Mouse (Mus musculus) retina, postnatal 7 days (tissue): Measurements from ENCODE around the gene Pacs2.

ENCODE experiments used
- DNase-seq: peaks from one replicate; pipeline ENCODE4 v3.0.0-alpha.2; 2012; ENCODE audit warnings: low read depth, low spot score

Pacs2 gene

DNA sequence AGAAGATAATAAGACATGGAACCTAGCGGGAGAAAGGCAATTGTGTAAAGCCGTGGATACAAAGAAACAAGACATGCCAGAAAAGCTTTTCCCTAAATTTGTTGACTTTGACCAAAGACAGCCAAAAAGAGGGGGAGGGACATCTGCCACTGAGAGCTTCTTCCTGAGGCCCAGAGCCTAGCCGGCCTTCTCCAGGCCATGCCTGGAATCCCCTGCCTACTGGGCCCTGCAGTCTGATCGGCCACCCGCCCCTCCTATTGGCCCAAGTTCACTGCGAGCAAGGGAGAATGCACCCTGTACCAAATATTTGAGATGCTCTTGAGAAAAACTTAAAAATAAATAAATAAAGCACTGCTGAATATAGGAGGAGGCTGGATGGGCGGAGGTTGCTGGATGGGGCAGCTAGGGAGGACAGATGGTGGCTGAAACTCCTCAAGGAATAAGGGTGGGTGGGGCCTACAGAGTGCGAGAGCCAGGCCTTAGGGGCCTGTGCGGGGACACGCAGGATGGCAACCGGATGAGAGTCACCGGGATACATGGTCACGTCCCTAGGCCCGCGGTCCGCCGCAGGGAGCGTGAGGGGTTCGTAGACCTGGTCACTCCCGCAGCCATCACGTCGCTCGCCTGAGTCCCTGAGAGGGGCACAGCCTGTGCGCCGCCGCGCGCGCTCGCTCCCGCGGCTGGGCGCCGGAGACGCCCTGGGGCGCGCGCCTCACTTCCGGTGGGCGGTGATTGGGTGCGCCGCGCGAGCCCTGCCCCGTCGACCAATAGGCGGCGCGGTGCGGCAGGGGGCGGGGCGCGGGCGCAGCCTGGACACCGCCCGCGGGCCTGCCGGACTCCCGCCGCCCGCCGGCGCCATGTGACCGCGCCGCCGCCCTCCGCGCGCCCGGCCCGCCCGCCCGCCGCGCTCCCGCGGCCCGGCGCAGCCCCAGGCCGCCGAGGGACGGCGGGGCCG, at the start of gene Pacs2:
Gene Pacs2, plus strand, starts transcription at position 905 of the 955 bp plus-strand sequence.
- DNase-seq: peak; percentile 92

DNA sequence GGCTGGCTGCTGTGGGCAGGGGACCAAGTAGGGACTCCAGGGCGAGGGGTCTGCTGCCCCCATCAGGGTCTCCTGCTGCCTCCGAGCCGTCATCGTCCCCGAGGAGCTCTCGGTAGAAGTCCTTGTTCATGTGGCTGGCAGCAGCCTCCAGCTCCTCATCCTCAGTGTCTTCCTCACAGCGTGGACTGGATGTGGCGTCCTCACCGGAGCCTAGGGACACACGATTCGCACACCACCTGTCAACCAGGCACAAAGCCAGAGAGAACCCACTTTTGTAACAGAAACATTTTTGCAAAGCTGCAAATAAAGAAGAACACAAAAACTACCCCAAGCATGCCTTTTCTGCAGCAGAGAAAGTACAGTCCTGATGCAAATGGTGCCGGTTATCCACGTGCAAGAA, 48.5 kb upstream of the Pacs2 start:
- no peak for DNase-seq

DNA sequence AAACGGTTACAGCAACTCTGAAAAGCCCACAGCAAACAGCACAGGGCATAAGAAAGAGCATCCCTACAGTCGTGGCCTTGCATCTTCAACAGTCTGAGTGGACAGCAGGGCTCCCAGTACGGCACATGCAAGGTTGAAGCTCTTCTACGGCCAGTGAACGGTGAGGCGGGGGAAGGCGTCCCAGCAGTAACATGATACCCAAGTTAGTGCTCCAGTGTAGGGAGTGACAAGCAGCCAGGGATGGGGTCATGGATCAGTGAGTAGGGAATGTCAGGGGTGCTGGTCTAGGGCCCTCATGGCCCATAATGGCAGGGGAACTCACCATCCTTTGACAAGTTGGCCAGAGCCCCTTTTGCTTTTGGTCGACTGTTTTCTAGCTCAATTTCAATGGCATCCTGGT, 45.4 kb upstream of the Pacs2 start:
- no peak for DNase-seq

DNA sequence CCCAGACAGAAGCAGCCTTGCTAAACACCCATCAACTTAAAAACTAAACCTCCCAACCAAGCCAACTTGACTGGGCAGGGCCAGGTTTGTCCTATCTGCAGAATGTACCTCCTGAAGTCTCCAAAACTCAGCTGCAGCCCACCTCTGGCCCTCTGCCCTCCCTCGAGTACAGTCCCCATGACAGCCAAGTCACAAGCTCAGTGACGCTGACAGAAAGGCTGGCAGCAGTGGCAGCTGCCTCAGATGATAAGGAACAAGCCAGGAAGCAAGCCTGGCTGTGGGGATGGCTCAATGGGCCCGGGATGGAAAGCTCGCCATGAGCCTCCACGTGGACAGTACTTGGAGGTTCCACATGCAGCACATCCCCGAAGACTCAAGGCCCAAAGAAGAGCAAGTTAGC, 44.7 kb upstream of the Pacs2 start:
- no peak for DNase-seq

DNA sequence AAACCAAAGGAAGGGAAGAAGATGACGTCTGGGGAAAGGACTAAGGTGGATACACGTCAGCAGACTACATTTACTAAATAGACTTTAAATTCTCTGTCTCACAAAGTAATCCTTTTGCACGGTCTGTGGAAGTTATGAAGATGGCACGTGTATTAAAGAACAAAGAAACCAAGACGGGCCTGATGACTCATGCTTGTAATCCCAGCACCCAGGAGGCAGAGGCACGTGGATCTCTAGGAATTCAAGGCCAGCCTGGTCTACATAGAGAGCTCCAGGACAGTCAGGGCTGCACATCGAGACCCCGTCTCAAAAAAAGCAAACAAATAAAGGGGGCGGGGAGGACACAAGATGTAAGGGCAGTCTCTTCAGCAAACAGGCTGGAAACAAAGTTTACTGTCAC, 39.6 kb upstream of the Pacs2 start:
- no peak for DNase-seq

DNA sequence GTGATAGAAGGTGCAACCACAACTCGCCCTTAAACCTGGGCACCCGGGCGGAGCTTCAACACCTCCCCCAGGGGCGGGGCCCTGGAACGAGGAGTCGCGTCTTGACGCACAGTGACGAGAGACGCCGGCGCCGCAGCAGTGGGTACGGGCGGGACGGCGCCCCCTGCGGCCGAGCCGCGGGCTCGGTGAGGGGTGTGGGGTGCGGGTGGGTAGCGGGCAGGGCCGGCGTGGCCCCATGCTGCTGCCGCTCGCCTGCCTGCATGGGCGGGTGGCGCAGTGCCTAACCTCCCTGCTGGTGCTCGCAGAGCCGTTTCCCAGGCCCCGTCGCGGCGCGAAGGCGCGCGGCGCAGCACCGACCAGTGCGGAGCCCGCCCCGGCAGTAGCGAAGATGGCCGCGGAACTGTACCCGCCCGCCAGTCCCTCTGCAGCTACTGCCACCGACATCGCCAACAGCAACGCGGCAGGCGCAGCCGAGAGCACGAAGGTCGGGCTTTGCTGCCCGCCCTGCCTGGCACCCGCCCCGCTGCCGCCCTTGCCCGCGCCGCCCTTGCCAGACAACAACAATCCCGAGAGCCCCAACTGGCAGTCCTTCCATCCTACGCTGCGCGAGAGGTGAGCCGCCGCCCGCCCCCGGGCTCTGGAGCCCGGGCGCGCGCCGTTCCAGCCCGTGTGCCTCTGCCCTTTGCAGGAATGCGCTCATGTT, 37.8 kb upstream of the Pacs2 start, which contains the start of gene Btbd6:
Gene Btbd6, plus strand, starts transcription at position 112 of the 703 bp plus-strand sequence.
- peak; percentile 63 for DNase-seq

DNA sequence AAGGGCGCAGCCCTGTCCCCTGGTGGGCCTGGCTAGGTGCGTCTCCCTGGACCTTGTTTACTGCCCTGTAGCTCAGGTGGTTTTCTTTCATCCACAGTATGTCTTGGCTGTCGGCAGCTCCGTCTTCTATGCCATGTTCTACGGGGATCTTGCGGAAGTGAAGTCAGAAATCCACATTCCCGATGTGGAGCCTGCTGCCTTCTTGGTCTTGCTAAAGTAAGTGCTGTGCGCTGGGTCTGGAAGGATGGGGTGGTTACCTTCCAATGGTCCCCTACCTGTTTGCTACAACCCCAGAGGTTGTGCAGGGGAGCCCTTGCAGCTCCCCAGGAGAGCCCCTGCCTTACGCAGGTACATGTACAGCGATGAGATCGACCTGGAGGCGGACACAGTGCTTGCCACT, 37.2 kb upstream of the Pacs2 start:
- no peak for DNase-seq

DNA sequence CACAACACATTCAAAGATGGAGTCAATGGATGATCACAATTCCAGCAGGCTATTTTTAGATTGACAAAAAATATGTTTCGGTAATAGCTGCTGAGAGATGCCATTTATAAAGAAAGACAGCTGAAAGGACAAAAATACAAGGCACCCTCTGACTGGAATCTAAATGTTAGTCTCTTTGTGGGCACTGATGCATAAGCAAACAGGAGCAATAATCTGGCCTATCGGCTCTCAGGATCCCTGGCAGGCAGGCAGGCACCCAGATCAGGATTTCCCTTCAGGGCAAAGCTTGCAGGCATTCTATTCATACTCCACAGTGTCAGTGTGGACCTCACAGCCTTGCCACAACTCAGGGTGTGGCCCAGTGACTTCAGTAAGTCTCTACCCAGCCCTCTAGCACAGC, 32.3 kb upstream of the Pacs2 start:
- DNase-seq: no peak

DNA sequence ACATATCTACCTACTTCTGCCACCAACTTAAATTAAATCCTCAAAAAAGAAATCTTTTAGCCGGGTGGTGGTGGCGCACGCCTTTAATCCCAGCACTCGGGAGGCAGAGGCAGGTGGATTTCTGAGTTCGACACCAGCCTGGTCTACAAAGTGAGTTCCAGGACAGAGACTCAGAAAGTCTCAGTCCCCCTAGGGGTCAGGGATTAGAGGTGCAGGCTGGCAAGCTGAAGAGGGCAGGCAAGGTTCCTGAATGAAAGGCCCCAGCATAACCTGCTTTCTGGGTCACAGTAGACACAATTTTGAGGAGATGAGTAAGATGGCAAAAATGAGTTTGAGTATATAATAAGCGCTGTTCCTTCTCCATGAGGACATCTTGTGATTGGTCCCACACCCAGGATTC, 29.0 kb upstream of the Pacs2 start:
- DNase-seq: no peak

DNA sequence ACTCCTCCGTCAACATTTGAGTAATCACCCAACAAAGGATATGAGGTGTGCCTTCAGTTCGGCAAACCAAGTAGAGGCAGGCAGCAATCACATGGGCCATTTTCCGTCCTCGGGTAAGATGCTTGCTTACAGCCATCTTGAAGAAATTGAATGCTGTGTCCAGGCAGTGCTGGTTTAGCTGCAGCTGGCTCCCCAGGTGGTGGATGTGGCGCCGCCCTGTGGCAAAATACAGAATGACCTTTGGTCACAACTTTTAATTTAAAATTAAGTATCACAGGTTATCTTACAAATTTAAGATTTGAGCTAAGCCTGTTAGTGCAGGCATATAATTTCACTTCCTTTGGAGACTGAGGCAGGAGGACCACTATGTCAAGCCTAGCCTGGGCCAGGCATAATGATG, 26.4 kb upstream of the Pacs2 start:
- DNase-seq: no peak

DNA sequence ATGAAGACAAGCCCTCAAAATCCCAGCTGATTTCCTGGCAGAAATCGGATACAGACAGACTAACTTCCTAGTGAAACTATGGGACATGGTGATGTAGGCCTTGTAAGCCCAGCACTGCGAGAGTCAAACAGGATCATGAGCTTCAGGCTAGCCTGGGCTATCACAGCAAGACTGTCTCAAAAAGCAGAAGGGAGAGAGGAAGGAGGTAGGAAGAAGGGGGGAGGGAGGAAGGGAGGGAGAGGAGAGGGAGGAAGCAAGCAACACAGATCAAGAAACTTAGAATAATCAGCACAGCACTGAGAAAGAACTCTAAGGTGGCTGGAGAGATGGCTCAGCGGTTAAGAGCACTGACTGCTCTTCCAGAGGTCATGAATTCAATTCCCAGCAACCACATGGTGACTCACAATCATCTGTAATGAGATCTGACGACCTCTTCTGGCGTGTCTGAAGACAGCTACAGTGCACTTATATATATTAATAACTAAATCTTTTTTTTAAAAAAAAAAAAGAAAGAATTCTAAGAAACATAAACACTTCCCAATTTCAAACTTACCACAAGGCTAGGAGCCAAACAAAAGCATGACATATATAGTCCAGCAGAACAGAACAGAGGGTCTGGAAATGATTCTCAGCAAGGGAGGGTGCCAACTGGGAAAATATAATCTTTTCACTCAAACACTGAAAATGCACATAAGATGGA, 23.5 kb upstream of the Pacs2 start:
- DNase-seq: no peak

DNA sequence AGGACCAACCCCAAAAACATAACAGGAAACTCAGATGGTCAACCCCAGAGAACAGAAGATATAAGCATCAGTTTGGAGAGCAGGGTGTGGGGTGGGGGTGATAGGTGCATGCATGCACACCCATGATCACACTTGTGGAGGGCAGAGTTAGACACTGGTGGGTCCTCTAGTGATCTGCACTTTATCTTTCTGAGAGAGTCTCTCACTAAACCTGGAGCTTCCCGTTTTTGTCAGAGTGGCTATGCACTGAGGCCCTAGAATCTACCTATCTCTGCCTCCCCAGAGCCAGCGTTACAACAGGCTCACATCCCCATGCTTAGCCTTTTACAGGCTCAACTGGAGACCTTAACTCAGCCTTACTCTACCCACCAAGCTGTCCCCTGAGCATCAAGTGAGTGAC, 22.9 kb upstream of the Pacs2 start:
- DNase-seq: no peak

DNA sequence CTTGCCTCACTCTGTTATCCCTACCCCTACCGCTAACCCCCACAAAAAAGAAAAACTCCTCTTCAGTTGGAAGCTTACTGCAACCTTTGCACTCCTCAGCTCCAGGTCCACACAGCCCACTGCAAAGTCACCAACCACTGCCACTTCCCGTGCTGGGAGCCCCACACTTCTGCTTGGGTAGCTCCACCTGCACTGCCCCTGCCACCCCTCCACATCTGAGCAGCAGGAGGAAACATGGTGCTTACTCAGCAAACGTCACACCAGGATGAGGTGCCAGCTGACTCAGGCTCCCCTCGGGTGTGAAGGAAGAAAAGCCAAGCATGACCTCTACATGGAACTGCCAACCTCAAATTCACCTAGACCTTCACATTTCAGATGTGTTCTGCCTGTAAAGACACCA, 20.2 kb upstream of the Pacs2 start:
- no peak for DNase-seq

DNA sequence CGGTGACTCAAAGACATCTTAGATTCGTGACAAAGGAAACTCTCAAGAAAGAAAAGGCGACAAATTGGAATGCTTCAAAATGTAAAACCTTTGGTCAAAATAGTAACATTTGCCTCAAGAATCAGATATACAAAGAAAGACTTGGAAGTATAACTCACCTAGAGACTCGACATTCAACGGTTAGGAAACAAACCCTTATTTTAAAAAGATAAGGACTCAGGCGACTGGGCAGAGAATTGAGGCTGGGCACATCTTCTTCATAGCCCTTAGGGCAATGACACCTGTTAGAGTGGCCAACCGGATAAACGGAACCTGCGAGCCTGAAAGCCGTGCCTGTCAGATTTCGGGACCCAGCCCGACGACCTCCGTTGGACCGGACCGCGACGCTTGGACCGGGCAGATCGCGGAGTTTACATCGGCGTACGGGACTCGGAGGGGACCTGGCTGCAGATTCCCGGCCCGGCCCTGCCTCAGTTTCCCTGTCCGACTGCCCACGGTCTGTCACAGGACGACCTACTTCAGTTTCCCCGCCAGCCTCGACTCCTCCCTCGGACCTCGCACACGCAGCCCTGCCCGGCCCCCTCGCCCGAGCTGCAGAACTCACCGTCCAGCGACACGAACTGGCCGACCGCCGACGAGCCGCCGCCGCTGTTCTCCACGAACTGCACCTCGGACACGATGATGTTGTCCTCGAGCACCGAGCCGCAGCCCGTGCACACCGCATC, 14.6 kb upstream of the Pacs2 start:
- no peak for DNase-seq

DNA sequence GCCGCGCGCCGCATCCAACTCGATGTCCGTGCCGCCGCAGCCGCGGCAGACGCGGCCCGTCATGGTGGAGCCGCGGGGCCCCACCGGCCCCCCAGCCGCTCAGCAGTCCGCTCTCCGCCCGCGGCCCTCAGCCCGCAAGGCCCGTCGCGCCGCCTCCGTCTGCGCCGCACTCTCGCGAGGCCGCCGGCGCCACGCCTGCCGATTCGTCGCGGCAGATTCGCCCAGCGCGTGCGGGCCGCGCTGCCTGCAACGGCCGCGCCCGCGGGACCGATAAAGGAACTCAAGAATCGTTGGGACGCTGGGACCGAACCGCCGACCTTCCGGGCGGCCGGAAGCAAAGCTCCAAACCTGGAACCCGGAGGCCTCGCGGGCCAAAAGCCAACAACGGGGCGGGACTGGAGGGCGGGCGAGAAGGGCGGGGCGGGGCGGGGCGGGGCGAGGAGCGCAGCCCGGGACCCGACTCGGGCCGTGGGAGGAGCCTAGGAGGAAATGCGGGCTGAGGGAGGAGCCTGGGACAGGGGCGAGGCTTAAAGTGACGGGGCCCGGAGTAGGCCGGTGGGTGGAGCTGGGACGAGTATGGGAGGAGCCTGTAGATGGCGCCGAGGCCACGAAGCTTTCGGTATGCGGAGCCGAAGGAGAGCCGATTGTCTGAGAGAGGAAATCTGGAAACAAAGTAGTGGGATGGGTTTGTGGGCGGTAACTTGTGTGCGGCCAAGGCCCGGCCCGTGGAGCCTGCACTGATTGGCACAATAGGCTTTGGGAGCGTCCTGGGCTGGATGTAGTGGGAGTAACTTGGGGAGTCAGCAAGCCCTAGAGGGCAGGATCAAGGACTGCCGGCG, 13.8 kb upstream of the Pacs2 start, which contains the start of gene Brf1:
Gene Brf1, minus strand, starts transcription at position 411 of the 839 bp plus-strand sequence.
- peak; percentile 97 for DNase-seq

DNA sequence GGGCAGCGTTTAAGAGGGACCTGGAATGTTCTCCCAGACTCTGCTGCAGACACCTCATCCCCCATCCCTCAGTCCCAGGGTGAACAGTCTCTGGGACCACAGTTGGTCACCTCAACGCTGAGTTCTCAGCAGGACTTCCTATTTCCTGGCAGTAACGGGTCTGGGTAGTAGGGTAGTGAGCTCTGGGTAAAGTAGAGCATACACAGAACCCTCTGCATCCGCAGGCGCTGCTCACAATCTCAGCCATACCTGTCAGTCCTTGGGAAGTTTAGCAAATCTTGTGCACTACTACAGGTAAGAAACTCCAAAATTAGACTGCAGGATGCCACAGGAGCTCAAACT, 13.2 kb upstream of the Pacs2 start:
- no peak for DNase-seq

DNA sequence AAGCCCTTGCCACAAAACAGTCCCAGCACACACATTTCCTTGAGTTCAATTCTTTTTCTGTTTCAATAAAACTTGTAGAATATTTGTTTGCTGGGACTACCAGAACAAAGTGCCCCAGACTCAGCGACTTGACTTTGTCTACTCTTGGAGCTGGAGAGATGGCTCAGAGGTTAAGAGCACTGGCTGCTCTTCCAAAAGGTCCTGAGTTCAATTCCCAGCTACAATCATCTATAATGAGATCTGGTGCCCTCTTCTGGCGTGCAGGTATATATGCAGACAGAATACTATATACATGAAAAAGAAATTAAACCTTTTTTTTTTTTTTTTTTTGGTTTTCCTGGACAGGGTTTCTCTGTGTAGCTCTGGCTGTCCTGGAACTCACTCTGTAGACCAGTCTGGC, 11.6 kb upstream of the Pacs2 start:
- DNase-seq: no peak

DNA sequence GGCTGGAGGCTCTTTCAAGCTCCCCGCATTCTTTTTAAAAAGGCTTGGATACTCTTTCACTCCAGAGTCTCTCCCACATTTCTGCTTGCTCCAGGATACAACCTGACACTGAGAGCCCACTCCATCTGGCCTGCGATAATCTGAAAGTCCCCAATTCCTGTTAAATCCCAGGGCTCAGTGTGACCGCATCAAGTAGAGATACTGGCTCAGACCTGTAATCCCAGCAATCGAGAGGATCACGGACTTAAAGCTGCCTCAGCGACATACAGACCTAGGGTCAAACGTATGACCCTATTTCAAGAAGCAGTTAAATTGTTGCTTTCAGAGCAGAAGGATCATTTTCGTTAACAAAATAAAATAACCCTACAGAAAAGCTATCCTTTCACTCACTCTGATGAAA, 10.3 kb upstream of the Pacs2 start:
- DNase-seq: peak; percentile 46

DNA sequence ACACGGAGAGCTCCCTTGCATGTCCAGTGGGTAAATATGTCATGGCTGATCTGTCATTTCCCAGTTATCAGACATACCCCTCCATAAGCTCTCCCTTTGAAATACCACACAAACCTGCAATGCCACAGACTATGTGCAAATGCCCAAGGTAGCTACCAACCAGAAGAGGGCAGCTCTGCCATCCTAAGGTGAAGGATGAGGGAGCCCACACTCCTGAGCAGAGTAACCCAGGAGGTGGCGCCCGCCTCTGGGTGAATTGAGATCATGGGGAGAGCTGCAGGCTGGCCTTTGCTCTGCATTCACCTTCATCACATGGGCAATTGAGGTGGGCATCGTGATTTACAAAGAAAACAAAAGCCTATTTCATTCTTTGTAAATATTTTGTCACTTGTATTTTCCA, 9.3 kb upstream of the Pacs2 start:
- no peak for DNase-seq

DNA sequence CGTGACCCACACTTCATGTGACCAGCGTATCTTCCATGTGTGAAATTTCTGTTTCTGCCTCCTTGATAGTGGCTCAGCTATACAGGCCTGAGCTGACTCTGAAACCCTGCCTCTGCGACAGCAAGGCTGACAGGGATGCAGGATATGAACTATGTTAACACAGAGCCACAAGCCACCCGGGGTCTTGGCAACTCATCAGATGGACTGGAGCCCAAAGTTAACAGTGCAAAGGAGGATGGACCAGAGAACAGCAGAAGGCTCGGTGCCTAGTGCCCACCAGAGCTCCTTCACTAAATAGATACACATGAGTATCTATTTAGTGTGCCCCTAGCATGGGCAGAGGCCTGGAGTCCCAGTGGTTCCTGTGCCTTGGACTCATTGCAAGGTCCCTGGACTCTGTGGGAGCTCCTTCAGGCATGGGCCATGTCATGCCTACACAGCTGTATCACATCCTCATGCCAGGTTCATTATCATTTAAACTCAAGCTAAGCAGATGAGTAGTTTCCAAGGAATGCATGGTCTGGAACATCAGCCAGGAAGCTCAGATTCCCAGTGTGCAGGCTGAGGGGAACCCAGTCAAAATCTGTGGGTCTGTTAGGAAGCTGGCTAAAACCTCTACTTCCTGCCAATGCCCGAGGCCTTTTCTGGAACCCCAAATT, 2.5 kb upstream of the Pacs2 start:
- no peak for DNase-seq
